Mouse (Mus musculus): ENCODE results near the gene Mcam.

DNA sequence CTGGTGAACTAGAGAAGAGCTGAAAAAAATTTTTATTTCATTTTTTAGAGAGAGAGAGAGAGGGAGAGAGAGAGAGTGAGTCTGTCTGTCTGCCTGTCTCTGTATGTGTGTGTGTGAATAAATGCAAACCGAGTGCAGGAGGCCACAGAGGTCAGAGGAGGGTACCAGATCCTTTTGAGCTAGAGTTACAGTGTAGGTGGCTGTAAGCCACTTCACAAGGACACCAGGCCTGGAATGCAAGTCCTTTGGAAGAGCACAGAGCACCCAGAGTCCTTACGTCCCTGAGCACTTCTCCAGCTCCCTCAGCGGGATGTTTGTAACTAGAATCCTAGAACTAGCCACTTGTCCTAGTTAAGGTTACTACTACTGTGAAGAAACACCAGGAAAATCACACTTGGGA is 25.6 kb downstream of the Mcam start:
- TF ChIP-seq GATA1 (IDR thresholded peaks at IDR 0.05; ENCODE audit: borderline replicate concordance, low read length) (no peak), FLI1 (IDR thresholded peaks at IDR 0.05; ENCODE audit: low read length) (no peak)

All from megakaryocyte, embryonic 14.5 days (primary cell).